Mouse (Mus musculus): ENCODE measurements around the gene Irf2.

Irf2 gene

GRCm38 (mm10) chr8:46793248-46793647 is 53.7 kb downstream of the Irf2 start:
- in situ Hi-C loops (cut with MboI; ENCODE audit: low sequenced_read_pairs), result no loop called here

DNA sequence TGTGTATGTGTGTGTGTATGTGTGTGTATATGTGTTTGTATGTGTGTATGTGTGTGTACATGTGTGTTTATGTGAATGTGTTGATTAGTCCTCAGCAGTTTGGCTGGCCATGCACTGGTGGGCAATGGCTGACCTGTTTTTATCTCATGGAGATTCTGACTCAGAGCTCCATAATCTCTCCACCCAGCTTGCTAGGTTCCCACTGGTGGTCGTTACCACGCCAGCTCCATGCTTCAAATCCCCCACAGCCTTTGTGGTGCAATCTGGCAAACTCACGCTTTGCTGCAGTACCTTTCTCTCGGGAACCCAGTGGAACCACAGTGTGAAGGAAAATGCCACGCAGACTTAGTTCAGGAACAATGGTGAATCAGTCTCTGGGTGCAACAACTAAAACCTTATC is 54.8 kb downstream of the Irf2 start:
- in situ Hi-C loops (cut with MboI; ENCODE audit: low sequenced_read_pairs), result no loop called here

- in situ Hi-C loops (cut with MboI; ENCODE audit: low sequenced_read_pairs), result no loop called here
Measured at GRCm38 (mm10) chr8:46799212-46799611, 59.7 kb downstream of the Irf2 start.

DNA sequence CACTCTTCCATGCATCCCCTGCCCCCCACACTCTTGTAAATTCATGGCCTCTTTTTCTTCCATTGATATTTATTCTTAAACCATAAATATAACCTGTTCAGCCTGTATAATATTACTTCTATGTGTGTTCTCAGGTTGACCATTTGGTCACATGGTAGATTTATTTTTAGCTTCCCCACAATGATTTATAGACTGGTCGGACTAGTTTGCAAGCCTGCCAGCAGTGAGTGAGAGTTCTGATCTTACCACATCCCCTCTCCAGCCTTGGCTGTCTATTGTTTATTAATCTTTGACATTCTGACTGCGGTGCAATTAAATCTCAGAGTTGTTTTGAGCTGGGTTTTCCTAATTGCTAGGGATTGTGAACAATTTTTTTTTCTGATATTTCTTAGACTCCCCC is 60.2 kb downstream of the Irf2 start:
- in situ Hi-C loops (cut with MboI; ENCODE audit: low sequenced_read_pairs), result no loop called here

- in situ Hi-C loops (cut with MboI; ENCODE audit: low sequenced_read_pairs), result no loop called here
Measured at GRCm38 (mm10) chr8:46801153-46801684, 61.7 kb downstream of the Irf2 start.

DNA sequence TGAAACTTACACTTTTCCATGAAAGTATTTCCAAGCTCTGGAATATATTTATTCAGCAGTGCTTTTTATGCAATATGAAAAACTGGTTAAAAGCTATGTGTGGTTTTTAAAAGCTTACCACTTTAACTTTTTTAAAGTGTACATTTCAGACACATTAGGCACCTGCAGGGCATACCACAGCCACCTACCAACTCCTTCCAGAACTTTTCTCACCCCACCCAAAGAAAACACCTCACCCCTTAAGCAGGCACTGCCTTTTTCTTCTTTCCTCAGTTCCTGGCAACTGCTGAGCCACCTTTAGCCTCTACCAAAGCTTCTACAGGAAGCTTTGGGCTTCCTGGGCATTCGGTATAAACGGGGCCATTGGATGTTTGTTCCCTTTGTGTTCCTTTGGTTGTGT is 62.5 kb downstream of the Irf2 start:
- in situ Hi-C loops (cut with MboI; ENCODE audit: low sequenced_read_pairs), result no loop called here

GRCm38 (mm10) chr8:46804721-46805120 is 65.2 kb downstream of the Irf2 start:
- in situ Hi-C loops (cut with MboI; ENCODE audit: low sequenced_read_pairs), result no loop called here

- in situ Hi-C loops (cut with MboI; ENCODE audit: low sequenced_read_pairs), result no loop called here
Measured at GRCm38 (mm10) chr8:46811021-46811622, 71.6 kb downstream of the Irf2 start.

DNA sequence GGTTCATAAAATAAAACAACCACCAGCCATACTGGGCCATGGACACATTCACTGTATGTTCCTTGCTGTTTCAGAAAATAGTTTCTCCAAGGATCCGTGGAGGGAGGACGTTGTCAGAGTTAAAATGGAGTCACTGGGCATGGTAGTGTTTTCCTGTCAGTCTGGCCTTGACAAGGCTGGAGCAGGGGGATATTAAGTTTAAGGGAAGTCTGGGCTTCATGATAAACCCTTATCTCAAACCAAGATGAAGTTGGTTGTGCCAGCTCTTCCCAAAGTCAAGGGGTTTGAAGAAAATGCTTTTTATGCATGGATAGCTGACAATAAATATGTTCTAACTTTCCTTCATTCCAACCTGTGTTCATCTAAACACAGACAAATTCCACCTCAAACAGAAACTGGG is 72.4 kb downstream of the Irf2 start:
- in situ Hi-C loops (cut with MboI; ENCODE audit: low sequenced_read_pairs), result no loop called here

- in situ Hi-C loops (cut with MboI; ENCODE audit: low sequenced_read_pairs), result no loop called here
Measured at GRCm38 (mm10) chr8:46812966-46813365, 73.4 kb downstream of the Irf2 start.

DNA sequence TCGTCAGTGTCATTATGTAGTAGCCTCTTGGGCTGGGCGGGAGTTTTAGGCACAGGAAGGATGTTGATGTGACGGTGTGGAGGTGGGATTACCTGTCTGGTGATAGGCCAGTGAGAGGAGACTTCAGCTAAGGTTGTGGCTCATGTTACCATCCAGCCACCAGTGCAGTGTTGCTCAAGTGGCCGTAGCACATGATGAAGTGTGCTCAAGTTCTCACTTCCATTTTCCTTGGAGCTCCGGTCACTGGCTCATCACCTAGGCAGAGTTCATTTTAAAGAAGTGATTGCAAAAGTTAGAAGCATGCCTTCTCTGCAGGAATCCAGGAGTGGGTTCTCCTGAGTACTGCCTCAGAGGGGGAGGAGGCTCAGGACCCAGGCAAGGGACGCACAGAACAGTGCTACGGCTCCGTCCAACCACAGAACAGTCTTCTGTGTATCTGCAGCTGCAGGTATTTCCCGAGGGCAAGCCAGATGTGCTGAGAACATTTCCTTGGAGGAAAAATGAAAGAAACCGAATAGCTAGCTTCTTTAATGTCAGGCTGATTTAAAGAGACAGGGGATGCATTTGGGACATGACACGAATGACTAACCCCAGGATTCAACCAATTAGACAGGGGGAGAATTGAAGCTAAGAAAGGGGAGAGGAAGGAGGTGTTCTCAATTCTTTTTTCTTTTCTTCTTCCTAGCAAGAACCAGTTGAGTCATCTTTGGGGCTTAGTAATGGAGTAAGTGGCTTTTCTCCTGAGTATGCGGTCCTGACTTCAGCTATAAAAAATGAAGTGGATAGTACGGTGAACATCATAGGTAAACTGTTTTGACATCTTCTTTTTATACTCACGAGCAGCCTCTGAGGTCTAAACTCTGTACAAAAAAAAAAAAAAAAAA is 78.8 kb downstream of the Irf2 start:
- in situ Hi-C loops (cut with MboI; ENCODE audit: low sequenced_read_pairs), result no loop called here

GRCm38 (mm10) chr8:46818990-46819288 is 79.4 kb downstream of the Irf2 start:
- in situ Hi-C loops (cut with MboI; ENCODE audit: low sequenced_read_pairs), result no loop called here

DNA sequence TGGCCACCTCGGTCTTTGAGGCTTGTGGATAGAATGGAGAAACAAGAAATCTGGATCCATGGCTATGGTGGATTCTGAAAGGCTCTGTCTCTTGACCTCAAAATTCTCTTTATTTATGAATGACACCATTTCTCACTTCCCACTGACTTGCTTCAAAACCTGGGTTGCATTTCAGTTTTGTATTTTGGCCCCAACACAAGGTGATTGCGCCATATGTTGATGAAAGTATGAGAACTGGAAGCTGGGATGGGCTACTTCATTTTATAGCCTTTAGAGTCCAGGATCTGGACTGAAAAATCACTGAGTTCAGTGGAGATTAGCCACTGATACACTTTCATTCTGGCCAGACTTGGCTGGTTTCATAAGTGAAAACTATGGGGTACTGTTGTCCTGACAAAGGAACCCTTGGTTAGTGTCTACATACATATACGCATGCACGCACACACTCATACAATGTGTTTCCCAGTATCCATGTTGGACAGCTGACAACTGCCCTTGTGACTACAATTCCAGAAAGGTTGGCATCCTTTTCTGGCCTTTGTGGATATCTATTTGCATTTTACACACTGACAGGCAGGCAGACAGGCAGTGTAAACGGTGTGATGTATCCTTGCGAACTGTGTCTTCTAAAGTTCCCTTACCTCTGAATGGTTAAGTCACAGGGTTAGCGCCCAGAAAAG is 89.3 kb downstream of the Irf2 start:
- in situ Hi-C loops (cut with MboI; ENCODE audit: low sequenced_read_pairs), result no loop called here

DNA sequence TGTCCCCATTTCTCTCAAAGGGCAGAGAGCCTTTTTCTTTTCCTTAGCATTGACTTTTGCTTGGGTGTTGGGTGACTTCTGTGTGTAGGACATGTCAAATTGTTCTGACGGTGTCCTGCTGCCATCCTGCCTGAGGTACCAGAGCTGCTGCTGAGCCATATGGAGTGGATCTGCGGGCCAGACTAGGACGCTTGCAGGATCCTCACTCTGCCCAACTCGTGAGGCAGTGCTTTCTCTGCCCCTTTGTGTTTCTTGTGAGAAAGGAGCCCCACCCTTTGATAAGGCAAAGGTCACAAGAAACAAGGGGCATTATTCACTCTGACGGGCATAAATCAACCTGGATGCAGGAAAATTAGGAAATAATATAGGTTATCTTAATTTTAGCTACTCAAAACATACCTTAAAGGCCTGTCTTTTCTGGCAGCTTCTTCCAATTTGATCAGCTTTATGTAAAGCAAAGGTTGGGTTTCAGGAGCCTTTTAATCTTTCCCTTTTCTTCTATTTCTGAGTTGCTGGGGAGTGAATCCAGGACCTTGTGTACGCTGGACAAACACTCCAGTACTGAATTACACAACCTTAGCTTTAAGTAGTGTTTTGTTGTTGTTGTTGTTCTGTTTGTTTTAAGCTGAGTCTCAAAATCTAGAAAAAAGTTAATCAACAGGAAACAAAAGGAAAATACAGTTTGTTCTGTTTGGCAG is 90.0 kb downstream of the Irf2 start:
- in situ Hi-C loops (cut with MboI; ENCODE audit: low sequenced_read_pairs), result no loop called here

DNA sequence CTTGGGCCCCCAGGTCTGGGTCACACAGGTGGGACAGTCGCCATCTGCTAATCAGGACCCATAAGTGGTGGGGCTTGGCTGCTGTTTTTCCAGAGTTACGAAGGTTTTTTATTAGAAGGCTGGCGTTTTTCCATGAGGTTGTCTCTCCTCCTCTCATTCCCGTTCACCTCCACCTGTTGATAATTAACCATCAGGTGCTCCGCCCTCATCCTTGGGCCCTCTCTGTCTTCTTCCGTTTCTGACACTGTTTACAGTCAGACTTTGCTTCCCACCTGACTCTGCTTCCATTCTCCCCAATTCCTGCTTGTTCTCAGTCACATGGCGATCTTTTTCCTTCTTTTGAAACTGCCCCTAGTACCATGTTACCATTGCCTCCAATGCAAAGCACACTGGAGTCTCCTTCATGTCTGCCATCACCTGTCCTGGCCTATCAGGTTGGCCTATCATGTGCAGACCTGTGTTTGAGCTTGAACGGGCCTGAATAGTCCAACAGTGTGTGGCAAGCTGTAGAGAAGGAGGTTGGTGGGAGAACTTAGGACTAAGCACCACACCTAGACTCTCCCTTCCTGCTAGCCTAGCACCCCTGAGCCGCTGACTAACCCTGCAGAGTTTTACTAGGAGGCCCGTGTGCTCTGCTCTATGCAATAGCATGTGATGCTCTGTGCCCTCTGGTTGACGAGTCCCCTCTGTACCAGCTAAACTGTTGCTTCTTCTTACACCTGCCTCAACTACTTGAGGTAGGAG is 90.8 kb downstream of the Irf2 start:
- in situ Hi-C loops (cut with MboI; ENCODE audit: low sequenced_read_pairs), result no loop called here

DNA sequence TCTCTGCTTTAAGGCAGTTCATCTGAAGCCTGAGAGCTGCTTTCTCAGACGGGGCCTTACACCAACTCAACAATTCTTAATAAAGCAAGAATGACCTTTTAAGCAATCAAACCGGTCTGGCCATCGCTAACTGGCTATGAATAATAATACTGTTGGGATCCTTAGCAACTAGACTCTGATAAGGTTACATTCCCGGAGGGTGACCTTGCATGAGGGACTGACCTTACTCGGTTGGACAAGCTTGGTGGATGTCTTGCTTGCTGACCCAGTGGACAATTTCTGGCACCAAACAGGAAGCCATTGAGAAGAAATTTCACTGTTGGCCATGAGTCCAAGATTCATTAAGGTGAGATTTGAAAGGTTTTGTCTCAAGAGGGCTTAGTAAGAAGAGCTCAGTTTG is 92.4 kb downstream of the Irf2 start:
- in situ Hi-C loops (cut with MboI; ENCODE audit: low sequenced_read_pairs), result no loop called here

GRCm38 (mm10) chr8:46832399-46832798 is 92.9 kb downstream of the Irf2 start:
- in situ Hi-C loops (cut with MboI; ENCODE audit: low sequenced_read_pairs), result no loop called here

DNA sequence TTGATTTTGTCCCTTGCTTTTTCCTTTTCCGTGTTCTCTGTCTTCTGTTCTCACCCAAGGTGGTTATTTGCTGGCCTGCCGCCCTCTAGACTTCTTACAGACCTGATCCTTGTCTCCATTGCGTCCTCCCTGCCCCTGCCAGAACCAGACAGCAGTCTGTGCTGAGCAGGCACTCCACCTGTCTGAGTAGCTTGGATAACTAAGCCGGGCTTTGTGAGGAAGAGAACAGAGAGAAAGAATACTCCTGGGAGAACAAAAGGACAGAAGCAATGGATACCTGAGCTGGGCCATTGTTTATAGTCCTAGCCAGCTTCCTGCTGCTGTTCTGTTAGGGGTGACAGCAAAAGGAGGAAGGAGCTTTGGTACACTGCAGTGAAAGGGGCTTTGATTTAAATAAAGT is 94.2 kb downstream of the Irf2 start:
- in situ Hi-C loops (cut with MboI; ENCODE audit: low sequenced_read_pairs), result no loop called here

DNA sequence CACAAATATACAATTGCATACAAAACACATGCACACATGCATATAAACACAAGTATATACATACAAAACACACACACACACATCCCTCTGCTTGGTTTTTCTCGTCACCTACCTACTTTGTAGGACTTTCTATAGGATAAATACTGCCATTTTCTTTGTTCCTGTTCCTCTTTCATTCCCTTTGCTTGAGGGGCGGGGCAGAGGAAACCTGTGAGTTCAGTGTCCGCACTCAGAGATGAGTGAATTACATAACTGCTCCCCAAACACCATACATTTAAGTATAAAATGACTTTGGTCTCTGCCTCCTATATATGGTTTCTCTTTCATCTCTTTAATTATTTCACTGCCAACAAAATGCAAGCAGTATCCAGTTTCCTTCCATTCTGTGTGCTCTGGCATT is 94.9 kb downstream of the Irf2 start:
- in situ Hi-C loops (cut with MboI; ENCODE audit: low sequenced_read_pairs), result no loop called here

DNA sequence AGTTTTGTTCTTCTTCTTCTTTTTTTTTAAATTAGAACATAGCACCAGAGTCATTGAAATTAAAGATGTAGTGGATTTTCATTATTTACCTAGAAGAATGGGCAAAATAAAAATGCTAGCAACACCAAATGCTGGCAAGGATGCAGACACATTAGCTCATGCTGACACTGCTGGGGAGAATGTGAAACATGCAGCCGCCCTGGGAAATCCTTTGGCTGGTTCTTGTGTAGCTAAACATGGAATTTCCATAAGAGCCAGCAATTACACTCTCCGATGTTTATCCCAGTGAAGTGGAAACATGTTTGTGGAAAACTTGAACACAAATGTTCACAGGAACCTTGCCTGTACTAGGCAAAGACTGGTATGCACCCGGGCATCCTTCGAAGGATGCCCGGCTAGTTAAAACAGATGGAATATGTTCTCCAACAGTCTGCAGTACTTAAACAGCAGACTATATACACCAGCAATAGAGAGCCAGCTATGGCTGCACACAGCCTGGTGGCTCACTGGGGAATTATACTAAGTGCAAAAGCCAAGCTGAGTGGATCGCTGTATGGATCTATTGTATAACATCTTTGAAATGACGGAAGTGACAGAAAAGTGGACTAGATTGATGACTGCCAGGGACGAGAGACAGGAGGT is 96.6 kb downstream of the Irf2 start:
- in situ Hi-C loops (cut with MboI; ENCODE audit: low sequenced_read_pairs), result no loop called here
